In the genomic region with DNA sequence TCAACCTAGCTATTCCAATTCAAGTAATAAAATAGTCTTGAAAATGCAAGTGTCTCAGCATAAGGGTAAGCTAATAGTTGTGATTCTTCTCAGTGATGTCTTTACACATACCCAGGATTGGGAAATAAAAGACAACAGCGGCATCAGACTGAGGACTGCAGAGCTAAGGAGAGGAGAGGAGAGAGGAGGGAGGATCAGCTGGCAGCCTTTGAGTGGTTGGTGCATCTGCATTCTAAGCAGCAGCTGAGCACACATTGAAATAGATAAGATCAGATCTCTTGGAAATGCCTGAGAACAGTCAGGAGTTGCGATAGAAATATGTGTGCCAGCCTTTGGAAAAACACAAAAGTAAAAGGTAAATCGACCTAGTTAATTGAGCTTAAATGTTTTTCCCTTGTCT, we compare ENCODE assay signal across 25 mouse cellular contexts.
DNase-seq lines count a peak whose midpoint lies in the region; ATAC-seq lines count a peak whose summit lies in the region.
"Had no signal": no experiment of that assay in that cellular context is flagged by ENCODE, and none has a peak within 500 bp of the region (broad histone marks: within the 10 kb centered on the region; RNA-seq: fewer than 3 reads in every experiment).

No protein-coding gene starts in this region.

- H3K4me2 ChIP-seq in midbrain, embryonic 13.5 days (replicated peaks): no peak overlapping the region
- no peak overlapping the region for H3K4me2 ChIP-seq in midbrain, embryonic 15.5 days
- H3K4me2 ChIP-seq in midbrain, embryonic 16.5 days (ENCODE audit: low read length): no peak overlapping the region
- H3K4me2 ChIP-seq: embryonic facial prominence, embryonic 12.5 days; intestine, embryonic 15.5 days; liver, embryonic 12.5 days had no signal

- H3K27me3 ChIP-seq in midbrain, embryonic 13.5 days: no peaks in the 10 kb centered on the region
- no peaks in the 10 kb centered on the region for H3K27me3 ChIP-seq in midbrain, embryonic 15.5 days (replicated peaks)
- H3K27me3 ChIP-seq in midbrain, embryonic 16.5 days (ENCODE audit: control insufficient read depth, insufficient read depth, low read depth, low read length): no peaks in the 10 kb centered on the region
- H3K27me3 ChIP-seq: embryonic facial prominence, embryonic 12.5 days; intestine, embryonic 15.5 days; liver, embryonic 12.5 days had no signal

- no peak for DNase-seq in frontal cortex, postnatal 36 days (ENCODE audit: low spot score in 2 of 2)
- peak; percentile 65 for DNase-seq in brain, adult 2 months (ENCODE audit: low read depth, low spot score)
- no peak for DNase-seq in adrenal gland, postnatal 14 days
- no peak for DNase-seq in left cerebral cortex, postnatal 36 days (ENCODE audit: low spot score in 2 of 2)
- DNase-seq: adrenal gland, adult 2 months; cerebellum, adult 11-12 months; cerebellum, adult 9-11 months; embryo, embryonic 11 days; gastrocnemius, postnatal 10 days; heart, postnatal 14 days; kidney, adult 8-10 months; left cerebral cortex, postnatal 4 days; liver, postnatal 0 days; lung, postnatal 36 days had no signal

- no peaks in the 10 kb centered on the region for H3K36me3 ChIP-seq in midbrain, embryonic 13.5 days
- H3K36me3 ChIP-seq in midbrain, embryonic 15.5 days (replicated peaks): no peaks in the 10 kb centered on the region
- H3K36me3 ChIP-seq in midbrain, embryonic 16.5 days (ENCODE audit: control insufficient read depth, insufficient read depth, low read length): no peaks in the 10 kb centered on the region
- H3K36me3 ChIP-seq: embryonic facial prominence, embryonic 12.5 days; hindbrain, embryonic 10.5 days; intestine, embryonic 15.5 days; liver, embryonic 12.5 days had no signal

- H3K4me3 ChIP-seq in midbrain, embryonic 13.5 days (replicated peaks): no peak overlapping the region
- H3K4me3 ChIP-seq in midbrain, embryonic 15.5 days: no peak overlapping the region
- H3K4me3 ChIP-seq in midbrain, embryonic 16.5 days (ENCODE audit: low read depth, low read length): no peak overlapping the region
- H3K4me3 ChIP-seq: embryonic facial prominence, embryonic 12.5 days; hindbrain, embryonic 10.5 days; intestine, embryonic 15.5 days; liver, embryonic 12.5 days had no signal

- H3K27ac ChIP-seq in midbrain, embryonic 13.5 days: no peak overlapping the region
- no peak overlapping the region for H3K27ac ChIP-seq in midbrain, embryonic 15.5 days
- H3K27ac ChIP-seq in midbrain, embryonic 16.5 days (ENCODE audit: low read length): no peak overlapping the region
- H3K27ac ChIP-seq: embryonic facial prominence, embryonic 12.5 days; hindbrain, embryonic 10.5 days; hindbrain, postnatal 0 days; intestine, embryonic 15.5 days; kidney, postnatal 0 days; liver, embryonic 12.5 days had no signal

- ATAC-seq in frontal cortex, adult (ENCODE audit: low TSS enrichment): peak; percentile 81
- peak; percentile 62 for ATAC-seq in midbrain, embryonic 13.5 days
- ATAC-seq in midbrain, embryonic 15.5 days (replicated peaks): no peak; the same call in 1 of the 2 replicates
- peak; percentile 64; the same call in 1 of the 2 replicates for ATAC-seq in midbrain, embryonic 16.5 days
- ATAC-seq: activated CD4-positive, CD25-positive, alpha-beta regulatory T cell, adult 4 months; hindbrain, postnatal 0 days; intestine, embryonic 15.5 days; liver, embryonic 12.5 days; liver, postnatal 0 days had no signal

- 65% methylated on average over 3 of the region's 3 CpGs for WGBS in midbrain, embryonic 13.5 days
- 60% methylated on average over 3 of the region's 3 CpGs for WGBS in midbrain, embryonic 15.5 days
- WGBS in midbrain, embryonic 16.5 days: 60% methylated on average over 3 of the region's 3 CpGs

- H3K9ac ChIP-seq in midbrain, embryonic 13.5 days (replicated peaks): no peak overlapping the region
- no peak overlapping the region for H3K9ac ChIP-seq in midbrain, embryonic 15.5 days
- H3K9ac ChIP-seq in midbrain, embryonic 16.5 days (ENCODE audit: low read depth, low read length): no peak overlapping the region
- H3K9ac ChIP-seq: embryonic facial prominence, embryonic 12.5 days; intestine, embryonic 15.5 days; liver, embryonic 12.5 days; liver, postnatal 0 days had no signal

- H3K4me1 ChIP-seq in midbrain, embryonic 13.5 days (replicated peaks): peaks cover 13% of the 10 kb centered on the region; the same call in 1 of the 2 replicates
- no peaks in the 10 kb centered on the region for H3K4me1 ChIP-seq in midbrain, embryonic 15.5 days
- 0 out of 2 replicates have a peak, but pooled peaks cover 2% of the 10 kb centered on the region for H3K4me1 ChIP-seq in midbrain, embryonic 16.5 days (ENCODE audit: control insufficient read depth, insufficient read depth, low read length)
- H3K4me1 ChIP-seq: intestine, embryonic 15.5 days; liver, embryonic 12.5 days had no signal

- intact Hi-C loops in left cerebral cortex, postnatal 36 days (cut with DNase I): no loop called here

- no peaks in the 10 kb centered on the region for H3K9me3 ChIP-seq in midbrain, embryonic 13.5 days
- no peaks in the 10 kb centered on the region for H3K9me3 ChIP-seq in midbrain, embryonic 15.5 days
- no peaks in the 10 kb centered on the region for H3K9me3 ChIP-seq in midbrain, embryonic 16.5 days (replicated peaks; ENCODE audit: control insufficient read depth, low read length, poor library complexity, severe bottlenecking)
- H3K9me3 ChIP-seq: embryonic facial prominence, embryonic 12.5 days; hindbrain, embryonic 10.5 days; intestine, embryonic 15.5 days; liver, embryonic 12.5 days had no signal
